Mouse (Mus musculus) thymus, postnatal 25 days (tissue): ENCODE data around the gene Rnf215.
"Not testable (repeated sequence)": the region's sequence is repeated elsewhere in the genome, so short reads cannot be mapped to it uniquely, and the experiment has no call there.

Experiments
- DNase-seq: peaks from one replicate; pipeline ENCODE4 v3.0.0; 2022

Rnf215 gene

DNA sequence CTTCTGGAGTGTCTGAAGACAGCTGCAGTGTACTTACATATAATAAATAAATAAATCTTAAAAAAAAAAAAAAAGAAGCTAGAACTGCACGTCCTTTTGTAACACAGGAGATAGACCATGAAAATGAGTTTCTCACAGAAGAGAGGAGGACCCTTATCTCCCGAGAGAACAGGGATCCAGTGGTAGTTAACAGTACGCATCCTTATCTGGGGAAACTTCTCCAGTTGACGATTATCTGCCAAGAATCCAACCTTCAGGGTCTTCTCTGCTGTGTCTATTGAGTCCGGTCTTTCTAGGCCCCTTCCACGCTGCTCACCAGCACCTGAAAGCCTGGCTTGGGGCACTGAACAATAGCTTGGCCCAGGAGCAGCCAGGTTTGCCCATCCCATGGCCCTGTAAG lies 21.0 kb upstream of the Rnf215 start:
- no peak for DNase-seq

DNA sequence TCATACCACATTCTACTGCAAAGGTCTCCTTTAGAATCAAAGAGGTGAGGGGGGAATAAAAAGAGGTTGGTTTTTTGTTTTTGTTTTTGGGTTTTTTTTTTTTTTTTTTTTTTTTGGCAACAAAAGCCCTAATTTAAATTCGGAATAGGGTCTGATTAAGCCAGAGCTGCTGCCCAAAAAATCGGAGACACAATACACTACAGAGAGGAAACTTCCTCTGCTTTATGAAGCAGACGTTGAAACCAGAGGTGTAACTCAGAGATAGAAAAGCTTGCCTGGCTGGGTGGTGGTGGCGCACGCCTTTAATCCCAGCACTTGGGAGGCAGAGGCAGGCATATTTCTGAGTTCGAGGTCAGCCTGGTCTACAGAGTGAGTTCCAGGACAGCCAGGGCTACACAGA lies 20.5 kb upstream of the Rnf215 start:
- not testable (repeated sequence) for DNase-seq

DNA sequence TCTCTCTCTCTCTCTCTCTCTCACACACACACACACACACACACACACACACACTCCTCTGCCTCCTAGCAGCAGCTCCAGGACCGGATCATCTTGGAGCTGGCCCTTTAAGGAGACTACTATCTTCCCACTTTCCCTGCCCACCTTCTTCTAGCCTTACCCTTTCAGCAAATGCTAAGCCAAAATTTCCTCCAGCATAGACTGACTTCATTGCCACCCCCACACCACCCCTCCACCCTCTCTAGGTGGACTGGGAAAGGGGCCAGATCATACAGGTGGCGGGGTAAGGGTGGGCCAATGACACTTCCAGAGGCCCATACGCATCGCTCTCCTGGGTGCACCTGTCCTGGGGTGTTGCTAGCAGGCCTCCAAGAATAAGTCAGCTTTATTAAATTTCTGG lies 19.6 kb upstream of the Rnf215 start:
- DNase-seq, result no peak

DNA sequence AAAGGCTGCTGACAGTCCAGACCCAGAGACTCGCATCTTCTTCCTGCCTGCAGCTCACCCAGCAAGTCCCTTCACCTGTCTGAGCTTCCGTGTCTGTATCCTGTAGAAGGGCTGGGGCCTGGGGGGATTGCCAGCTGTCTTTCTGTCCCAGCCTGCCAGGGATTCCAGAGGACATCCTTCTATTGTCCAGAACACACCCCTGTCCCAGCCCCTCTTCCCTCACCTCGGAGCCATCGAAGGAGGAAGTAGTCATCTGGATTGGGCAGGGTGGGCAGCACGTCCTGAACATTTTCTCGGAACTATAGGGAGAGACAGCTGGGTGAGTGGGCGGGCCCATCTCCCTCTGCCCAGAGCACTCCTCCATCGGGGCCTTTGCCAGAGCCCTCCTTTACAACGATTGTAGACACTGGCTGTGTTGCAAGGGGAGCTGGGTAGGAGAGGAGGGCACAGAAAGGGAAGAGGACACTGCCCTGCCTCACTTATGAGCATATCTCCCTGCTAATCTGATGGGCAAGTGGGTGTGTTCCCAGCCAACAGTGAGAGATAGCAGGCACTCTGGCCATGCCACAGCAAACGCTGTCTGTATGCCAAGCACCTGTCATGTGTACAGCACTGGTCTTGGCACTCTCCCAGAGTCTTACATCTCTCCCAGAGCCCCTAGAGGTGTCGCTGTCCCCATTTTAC lies 18.4 kb upstream of the Rnf215 start:
- DNase-seq, result no peak

DNA sequence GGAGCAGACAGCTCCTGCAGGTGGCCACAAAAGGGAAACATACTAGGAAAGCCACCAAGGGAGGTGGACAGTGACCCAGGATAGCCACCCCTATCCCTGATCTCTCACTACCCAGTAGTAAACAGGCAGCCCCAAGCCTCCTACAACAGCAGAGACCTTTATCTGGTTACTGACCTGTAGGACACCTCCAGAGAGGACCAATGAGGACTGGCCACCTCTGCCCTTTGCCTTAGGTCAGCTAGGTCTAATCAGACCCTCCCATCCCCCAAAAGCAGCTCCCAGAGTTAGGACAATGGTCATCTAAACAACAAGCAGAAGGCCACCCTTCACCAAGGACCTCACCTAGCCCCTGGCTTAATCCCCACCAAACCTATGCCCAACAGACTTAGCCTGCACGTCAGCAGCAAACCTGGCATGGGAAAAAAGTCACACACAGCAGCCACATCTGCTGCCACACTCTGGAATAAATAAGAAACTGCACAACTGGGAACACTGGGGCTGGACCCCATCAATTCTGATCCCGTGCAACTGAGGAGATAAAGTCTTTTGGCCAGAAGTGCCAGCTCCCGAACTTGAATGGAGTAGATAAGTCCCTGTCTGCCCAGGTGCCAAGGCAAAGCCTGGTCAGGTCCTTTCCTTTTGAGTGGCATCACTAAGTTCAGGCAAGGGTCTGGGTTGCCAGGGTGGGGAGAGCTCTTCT lies 17.5 kb upstream of the Rnf215 start:
- DNase-seq, result no peak

DNA sequence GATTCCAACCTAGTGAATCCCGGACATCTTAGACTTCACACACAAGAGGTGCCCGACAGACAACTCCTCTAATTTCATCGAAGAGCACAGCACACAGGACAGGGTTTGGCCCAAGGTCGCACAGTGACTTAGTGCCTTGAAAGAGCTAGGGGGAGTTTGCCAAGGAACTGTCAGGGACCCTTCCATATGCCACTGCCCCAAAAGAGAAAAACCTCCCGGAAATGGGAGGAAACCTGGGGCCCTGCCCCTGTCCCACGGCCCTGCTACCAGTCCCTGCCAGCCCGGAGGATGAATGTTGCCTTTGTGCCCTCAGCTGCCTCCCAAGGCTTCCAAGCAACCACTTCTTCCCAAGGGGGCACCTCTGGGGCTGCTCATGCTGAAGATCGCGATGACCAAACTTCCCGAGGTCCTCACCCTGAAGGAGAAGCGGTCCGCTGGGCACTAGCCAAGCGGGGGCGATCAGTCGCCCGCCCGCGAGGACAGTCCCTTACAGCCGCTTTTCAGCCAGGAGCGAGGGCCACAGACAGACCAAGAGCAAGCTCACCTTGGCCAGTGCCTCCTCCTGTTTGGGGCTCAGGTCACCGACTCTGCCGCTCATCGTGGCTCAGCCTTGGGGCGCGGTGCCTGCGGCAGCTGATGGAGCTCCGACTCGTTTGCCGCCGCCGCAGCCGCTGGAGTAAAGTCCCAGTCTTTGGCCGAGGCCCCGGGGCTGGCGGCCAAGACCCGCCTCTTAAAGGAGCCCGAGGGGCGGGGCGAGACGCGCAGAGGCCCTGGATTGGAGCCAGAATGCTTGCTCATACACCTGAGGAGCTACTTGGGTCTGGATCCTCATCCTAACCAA lies 16.7 kb upstream of the Rnf215 start:
- peak; percentile 16 for DNase-seq

DNA sequence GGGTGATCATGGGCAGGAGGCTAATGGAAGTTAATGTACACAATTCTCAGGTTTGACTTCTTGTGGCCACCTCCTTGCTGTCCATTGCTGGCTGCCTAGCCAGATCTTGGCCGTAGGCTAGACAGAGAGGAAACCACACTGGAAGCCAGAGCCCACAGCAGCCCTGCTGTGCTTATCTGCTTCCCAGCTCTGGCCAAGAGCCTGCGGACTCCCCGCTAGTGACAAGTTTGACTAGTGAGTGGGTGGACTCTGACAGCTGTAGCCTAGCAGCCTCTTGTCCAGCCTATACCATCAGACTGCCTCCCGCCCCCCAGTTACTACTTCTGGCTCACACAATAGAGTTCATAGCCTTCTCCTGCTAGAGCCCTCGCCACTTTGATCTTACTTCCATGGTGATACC lies 15.4 kb upstream of the Rnf215 start:
- no peak for DNase-seq

DNA sequence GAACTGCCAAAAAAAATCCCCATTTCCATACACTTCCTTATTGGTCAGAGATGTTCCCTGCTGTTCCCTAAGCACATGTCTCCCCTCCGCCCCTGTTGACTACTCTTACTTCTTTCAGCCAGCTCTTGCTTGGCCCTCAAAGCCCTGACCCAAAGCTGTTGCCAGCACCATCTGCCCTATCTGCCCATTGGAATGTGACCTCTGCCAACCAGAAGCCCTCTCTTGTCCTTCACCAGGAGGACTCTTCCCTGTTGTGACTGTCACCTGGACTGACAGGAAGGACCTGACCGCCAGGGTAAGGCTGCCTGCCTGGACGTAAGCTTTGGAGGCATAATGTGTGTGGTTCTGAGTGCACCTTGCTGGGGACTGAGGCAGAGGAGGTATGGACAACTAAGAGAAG lies 13.3 kb upstream of the Rnf215 start:
- DNase-seq, result no peak

DNA sequence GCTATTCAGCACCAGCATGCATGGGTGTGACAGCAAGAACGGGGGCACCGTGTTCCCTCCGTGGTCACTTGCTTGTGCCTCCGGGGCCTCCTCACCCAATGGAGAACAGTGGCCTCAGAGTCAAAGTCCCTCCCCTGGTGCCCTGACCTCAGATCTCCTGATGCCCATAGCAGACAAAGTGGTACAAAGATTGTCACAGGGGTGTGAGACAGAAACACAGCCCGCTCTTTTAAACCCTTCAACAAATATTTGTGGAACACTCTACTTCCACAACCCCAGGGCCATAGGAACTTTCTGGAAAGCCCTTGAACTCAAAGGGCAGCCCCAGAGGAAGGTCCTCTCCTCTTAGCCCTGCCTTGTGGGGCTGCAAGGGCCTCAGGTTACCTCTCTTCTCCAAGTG lies 12.8 kb upstream of the Rnf215 start:
- no peak for DNase-seq

DNA sequence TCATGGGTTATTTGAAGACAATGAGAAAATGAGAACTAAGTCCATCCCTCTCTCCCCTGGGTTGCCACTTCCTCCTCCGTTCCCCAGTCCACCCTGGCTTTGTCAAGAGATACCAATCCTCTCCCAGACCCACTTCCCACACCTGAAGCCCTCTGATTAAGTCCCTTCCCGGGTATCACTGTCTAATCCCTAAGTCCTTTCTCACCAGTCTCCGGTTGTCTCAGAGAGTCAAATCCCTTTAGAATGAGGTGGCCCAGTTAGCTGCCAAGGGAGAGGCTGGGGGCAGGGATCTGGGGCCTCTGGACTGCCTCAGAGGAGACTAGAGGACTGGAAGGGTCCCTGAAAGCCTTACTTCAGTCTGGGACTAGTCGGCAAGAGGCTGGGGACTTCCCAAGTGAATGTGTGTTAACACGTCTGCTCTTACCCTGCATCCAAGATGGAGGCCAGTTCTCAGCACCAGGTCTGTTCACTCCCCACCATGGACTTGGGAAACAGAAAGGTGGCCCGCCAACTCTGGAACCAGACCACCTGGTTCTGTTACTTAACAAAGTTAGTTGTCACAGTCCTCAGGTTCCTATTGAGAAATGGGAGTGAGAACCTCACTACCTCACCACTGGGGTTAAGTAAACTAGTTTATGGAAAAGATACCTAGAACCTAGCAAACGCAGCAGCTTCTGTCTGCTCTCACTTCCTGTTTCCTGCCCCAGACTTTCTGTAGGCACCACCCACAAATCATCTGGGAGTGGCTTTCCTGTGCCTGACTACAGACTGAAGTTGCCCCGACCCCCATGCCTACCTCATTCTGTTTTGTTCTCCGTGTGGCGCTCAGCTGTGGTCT lies 12.0 kb upstream of the Rnf215 start, which contains the start of gene Sec14l2:
Gene Sec14l2, minus strand, starts transcription at position 674 of the 838 bp plus-strand sequence.
- peak; percentile 31 for DNase-seq

DNA sequence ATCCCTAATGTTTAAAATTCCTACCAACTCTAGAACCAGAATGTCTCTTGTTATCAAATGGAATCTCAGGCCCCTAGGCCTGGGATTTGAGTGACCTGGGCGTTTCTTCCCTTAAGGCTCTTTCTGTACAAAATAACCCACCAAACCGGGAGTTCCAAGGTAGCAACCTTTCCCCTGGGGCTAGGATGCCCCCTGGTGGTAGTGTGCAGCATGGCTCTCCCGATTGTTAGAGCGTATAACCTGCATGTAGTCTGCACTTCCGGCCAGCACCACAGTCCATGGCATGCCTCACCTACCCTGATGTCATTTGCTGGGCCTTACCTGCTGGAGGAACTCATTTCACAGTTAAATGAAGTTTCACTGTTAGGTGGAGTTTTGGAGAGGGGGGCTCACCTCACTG lies 11.1 kb upstream of the Rnf215 start:
- peak; percentile 27 for DNase-seq

DNA sequence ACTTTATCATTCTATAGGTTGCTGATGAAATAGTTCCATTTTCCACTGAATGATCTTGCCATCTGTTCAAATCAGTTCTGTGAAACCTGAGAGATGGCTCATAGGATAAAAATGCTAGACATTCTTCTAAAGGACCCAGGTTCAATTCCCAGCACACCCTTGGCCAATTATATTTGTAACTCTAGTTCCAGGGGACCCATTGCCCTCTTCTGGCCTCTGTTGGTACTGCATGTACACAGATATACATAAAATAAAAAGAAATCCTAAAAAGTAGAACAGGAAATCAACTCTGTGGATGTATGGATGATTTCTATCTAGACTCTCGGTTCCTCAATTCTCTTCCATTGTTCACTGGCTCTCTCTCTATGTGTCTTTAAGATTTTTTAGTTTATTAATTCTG lies 7.9 kb upstream of the Rnf215 start:
- DNase-seq, result no peak

DNA sequence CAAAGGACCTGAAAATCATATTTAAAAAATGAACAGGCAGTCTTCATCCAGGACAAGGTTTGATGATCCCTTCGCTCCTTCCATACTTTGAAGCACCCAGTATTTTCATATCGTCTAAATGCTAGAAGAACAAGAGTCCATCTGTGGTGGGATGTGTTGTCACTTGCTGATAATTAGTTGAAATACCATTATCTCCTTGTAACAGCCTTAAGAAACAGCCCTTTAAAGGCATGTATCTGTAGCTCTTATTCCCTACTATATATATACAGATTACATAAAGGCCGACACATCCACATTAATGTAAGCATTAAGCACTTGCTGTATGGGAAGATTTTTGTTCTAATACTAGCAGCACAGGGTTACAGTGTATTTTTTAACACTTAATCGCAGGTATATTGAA lies 6.5 kb upstream of the Rnf215 start:
- not testable (repeated sequence) for DNase-seq

DNA sequence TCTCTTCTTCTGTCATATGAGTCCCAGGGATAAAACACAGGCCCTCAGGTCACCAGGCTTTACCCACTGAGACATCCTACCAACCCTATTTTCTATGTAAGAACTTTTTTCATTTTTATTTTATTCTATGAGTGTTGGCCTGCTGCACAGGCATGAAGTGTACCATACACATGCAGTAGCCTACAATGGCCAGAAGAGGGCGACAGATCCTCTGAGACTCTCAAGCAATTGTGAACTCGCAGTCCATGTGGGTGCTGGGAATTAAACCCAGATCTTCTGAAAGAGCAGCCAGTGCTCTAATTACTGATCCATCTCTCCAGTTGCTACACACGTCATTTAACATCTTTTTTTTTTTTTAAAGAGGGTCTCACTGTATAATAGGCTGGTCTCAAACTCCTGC lies 1.6 kb upstream of the Rnf215 start:
- DNase-seq, result peak; percentile 40

DNA sequence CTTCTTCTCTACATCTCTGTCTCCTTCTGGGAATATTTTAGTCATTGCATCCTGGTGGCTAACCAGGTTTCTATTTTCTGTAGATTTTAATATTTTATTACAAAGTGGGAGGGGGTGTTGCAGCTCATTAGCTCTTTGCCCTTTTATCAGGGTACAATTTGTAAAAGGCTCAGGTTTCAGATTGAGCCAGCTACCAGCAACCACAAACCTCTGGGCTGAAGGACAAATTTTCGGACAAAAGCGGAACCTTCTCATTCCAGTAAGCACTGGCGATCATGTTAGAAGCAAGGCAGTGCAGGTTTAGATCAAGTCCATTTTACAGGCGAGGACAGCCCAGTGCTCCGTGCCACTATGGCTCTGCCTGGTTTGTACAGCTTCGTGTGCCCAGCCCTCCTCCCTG lies 602 bp upstream of the Rnf215 start:
- no peak for DNase-seq

DNA sequence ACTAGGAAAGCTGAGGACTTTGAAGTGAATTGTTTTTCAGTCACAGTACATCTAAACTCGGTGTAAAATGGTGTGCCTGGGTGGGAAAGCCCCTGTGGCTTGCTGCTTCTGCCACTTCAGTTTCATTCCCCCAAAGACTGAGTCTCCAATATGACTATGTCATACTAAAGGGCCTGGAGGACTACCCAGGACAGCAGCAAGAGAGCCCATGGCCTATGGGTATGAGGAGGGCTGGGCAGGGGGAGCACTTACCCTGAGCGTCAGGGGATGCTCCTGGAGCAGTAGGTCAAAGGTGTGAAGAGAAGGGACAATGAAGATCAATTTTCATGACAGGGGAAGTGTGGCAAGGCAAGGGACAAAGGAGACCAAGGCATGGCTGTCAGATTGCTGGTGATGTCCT lies 4.0 kb downstream of the Rnf215 start:
- DNase-seq, result no peak

DNA sequence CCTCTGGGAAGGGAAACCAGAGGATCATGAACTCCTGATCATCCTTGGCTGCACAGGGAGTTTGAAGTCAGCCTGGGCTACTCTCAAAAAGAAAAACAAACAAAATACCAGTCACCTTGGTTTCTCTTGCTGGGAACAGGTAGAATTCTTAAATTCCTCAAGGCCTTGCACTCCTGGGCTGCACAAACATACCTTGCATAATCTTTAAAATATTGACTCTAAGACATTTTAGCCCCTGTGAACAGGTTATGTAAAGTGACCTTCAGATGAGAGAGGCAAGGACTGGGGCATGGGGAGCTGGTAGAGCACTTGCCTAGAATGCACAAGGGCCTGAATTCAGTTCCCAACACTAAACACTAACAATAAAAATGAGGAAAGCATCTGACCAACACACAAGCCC lies 6.5 kb downstream of the Rnf215 start:
- DNase-seq, result no peak

DNA sequence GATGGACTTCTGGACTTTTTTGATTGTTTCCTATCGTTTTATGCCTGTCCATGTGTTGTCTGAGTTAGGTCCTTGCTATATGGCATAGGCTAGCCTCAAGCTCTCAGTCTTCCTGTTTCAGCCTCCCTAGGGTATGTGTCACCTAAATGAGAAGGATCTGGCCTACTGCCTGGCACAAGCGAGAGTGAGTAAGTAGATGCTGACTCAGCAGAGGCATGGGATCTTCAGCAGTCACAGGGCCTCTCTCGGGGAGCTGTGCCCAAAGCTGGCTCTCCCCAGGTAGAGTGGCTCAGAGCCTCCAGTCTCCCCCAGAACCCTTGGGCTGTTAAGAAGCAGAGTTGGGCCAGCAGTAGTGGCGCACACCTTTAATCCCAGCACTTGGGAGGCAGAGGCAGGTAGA lies 7.3 kb downstream of the Rnf215 start:
- no peak for DNase-seq

DNA sequence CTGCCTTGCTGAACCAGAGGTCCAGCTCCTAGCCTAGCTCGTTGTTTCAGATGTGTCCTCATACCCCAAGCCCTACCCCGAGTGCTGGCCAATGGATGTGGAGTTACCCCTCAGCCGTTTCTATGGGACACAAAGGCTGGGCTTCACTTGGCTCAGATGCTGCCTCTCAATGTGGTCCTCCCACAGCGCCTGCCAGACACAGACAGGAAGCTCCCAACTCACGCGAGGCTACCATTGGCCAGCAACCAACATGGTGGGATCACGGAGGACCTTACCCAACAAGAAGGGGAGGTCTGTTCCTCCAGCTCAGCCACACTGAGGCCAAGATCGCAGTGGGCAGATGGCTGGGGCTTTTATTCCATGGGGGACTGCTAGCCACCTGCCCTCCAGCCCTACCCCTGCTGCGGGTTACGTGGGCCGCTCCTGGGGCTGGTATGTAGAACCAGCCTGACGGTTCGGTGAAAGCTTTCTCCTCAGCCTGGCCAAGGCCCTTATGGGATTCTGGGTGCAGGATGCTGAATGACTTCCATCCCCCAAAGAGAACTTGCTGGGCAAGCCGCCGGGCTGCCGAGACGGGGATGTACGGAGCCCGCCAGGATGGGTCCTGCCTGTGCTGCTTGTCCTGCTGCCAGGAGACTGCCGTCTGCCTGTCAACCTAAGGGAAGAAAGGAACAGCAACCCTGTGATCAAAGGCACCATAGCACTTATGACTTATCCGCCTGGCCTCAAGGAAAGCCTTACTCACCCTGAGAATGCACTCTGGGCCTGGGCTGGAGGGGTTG lies 8.5 kb downstream of the Rnf215 start:
- DNase-seq, result no peak

DNA sequence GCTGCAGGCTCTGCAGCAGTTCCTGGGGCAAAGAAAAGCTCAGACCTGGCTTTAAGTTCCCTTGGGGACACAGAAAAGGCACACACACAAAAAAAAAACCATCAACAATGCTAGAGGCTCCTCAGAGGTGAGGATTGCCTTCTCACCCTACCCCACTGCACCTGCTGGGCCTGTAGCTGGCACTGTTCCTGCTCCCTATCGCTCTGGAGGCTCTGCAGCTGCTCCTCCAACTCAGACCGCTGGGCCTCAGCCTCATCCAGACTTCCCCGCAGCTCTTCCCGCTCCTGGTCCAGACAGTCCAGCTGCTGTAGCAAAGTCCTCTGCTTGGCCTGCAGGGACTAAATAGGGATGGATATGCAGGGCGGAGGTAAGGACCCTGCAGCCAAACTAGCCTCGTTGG lies 11.4 kb downstream of the Rnf215 start:
- DNase-seq, result no peak

DNA sequence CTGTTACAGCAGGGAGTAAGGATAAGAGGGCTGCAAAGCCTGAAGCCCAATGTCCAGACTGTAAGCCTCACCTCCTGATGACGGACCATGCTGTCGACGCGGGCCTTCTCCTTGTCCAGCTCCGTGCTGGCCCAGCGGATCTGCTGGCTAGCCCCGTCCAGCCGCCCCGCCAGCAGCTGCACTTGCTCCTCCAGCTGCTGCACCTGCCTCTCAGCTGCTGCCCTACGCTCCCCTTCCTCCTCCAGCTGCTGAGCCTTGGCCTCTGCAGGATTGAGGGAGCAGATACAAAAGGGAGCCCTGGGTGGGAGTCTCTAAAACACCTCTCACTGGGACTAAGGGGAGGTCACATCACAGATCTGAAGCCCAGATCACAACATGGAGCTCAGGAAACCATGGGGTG lies 12.1 kb downstream of the Rnf215 start:
- DNase-seq, result no peak

DNA sequence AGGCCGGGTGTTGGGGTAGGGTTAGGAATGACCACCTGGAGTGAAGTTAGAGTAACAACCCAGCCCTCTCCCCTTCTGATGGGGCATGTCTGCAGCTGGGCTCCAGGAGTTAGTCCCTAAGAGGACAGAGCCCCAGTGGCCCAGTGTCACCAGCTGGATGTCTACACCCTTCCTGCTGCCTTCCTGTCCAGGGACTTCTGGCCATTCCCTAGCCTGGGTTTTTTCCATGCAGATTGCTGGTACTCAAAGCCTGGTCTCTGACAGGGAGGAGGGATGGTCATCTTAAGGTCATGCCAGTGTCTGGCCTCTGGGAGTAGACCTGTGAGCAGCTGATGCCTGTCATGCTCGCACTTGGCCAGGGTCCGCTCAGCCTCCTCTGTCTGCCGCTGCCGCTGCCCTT lies 13.1 kb downstream of the Rnf215 start:
- no peak for DNase-seq
